Mouse (Mus musculus): ENCODE data around the gene Lcp1. TPM values are rescaled to one million over a fixed set of nuclear protein-coding genes. Genes with fewer than 3 reads are reported as not detected.

Gene Lcp1
- polyA plus RNA-seq, 1 experiment from 2014 or later = 36.2 TPM

DNA sequence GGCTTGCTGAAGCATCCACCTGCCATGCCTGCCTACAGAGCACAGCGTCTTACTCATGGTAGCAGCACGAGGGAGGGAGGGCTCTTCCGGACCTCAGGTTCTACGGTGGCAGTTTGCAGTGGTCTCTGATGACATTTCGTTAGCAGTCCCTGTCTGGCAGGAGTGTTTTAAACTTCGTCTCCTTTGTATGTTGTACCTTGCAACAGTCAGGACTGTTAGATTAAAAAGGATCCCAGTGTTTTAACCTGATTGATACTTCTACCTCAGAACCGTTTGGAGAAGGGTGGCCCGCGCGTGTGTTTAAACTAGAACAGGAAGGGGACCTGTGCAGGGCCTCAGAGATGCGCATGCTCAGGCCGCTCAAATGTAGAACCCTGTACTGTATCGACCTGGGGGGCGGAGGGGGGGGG is 47.5 kb downstream of the Lcp1 start:
- peak overlapping the region; percentile 78 for H3K4me2 ChIP-seq

GRCm38 (mm10) chr14:75178801-75179211 is 47.9 kb downstream of the Lcp1 start:
- H3K27me3 ChIP-seq (replicated peaks) = peaks cover 6% of the 10 kb centered on the region; the same call in 1 of the 2 replicates
- 13% methylated on average over 10 of the region's 10 CpGs for WGBS (ENCODE audit: insufficient replicate concordance)
- peak overlapping the region; percentile 74 for H3K9ac ChIP-seq
- H3K9me3 ChIP-seq (replicated peaks) = no peaks in the 10 kb centered on the region
- H3K4me1 ChIP-seq = peaks cover 75% of the 10 kb centered on the region
- H3K27ac ChIP-seq = peak overlapping the region; percentile 91
- no peaks in the 10 kb centered on the region for H3K36me3 ChIP-seq
- H3K4me3 ChIP-seq = peak overlapping the region; percentile 61
- H3K4me2 ChIP-seq = peak overlapping the region; percentile 78
- ATAC-seq = peak; percentile 85

More for the DNA sequence above, 47.5 kb downstream of the Lcp1 start:
- WGBS (ENCODE audit: insufficient replicate concordance) = 19% methylated on average over 14 of the region's 14 CpGs
- H3K27ac ChIP-seq = peak overlapping the region; percentile 91
- H3K4me3 ChIP-seq = peak overlapping the region; percentile 61
- no peaks in the 10 kb centered on the region for H3K9me3 ChIP-seq (replicated peaks)
- H3K36me3 ChIP-seq = no peaks in the 10 kb centered on the region
- H3K9ac ChIP-seq = peak overlapping the region; percentile 74
- H3K4me1 ChIP-seq = peaks cover 72% of the 10 kb centered on the region
- peak; percentile 92 for ATAC-seq
- peaks cover 6% of the 10 kb centered on the region; the same call in 1 of the 2 replicates for H3K27me3 ChIP-seq (replicated peaks)

GRCm38 (mm10) chr14:75179255-75179963 is 48.5 kb downstream of the Lcp1 start:
- Histone ChIP-seq H3K4me2 (peak overlapping the region; percentile 78), H3K9ac (peak overlapping the region; percentile 74), H3K27me3 (replicated peaks) (peaks cover 6% of the 10 kb centered on the region; the same call in 1 of the 2 replicates), H3K9me3 (replicated peaks) (no peaks in the 10 kb centered on the region), H3K36me3 (no peaks in the 10 kb centered on the region), H3K4me3 (peak overlapping the region; percentile 61), H3K27ac (peak overlapping the region; percentile 91), H3K4me1 (peaks cover 81% of the 10 kb centered on the region)
- ATAC-seq = peak; percentile 51
- 18% methylated on average over 20 of the region's 20 CpGs for WGBS (ENCODE audit: insufficient replicate concordance)

DNA sequence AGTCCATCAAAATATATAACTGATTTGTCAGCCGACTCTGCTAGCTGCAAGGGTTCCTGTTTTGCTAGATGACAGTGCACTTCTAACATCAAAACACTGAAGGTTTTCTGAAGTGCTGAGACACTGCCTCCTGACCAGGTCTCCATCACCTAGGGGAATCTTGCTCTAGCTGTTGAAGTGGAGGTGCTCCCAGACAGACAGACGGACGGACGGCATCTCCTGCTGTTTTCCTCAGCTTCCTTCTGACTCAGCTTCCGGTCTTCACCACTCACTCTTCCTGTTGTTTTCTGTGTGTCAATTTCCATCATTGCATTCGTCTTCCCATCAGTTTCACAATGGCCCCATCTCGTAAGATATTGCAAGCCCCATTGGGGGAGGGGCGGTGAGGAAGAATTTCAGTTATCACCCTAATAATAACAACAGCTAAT is 49.7 kb downstream of the Lcp1 start:
- Histone ChIP-seq H3K9ac (no peak overlapping the region), H3K36me3 (no peaks in the 10 kb centered on the region), H3K27ac (peak overlapping the region; percentile 91), H3K9me3 (replicated peaks) (no peaks in the 10 kb centered on the region), H3K4me2 (peak overlapping the region; percentile 78), H3K4me1 (peaks cover 86% of the 10 kb centered on the region), H3K4me3 (no peak overlapping the region), H3K27me3 (replicated peaks) (no peaks in the 10 kb centered on the region)
- ATAC-seq = no peak
- 47% methylated on average over 8 of the region's 8 CpGs for WGBS (ENCODE audit: insufficient replicate concordance)

DNA sequence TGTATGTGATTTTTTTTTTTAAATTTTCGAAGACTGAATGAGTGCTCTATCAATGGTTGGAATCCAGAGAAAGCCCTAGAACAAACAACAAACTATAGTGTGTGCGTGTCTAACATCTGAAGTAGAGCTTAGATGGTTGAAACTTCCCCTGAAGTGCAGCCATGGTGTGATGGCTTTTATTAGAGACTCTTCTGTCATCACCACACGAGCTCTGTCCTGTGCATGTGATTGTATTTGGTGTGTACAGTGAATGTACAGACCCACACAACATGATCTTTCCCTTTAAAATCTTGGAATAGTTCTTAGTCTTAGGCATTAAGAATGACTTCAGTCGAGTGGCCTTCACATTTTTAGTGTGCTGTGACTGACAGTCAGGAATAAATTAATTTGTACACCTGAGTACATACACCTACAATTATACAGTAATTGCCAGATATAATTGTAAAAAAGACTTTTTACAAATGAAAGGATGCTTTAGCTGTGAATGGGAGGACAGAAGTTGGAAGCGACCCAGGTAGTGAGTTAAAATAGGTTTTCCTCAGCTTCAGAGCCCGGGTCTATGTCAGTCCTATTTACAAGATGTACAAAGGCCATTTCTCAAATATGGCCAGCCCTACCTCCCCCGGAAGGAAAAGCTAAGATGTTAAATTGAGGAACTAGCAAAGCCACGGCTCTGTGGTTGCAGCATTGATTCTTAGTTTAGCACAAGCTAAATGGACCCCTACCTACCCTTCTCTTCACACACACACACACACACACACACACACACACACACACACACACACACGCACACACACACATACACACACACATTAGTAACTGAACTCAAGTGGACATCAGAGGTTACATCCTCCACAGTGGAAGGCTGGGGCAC is 50.4 kb downstream of the Lcp1 start:
- no peak for ATAC-seq
- Histone ChIP-seq H3K4me1 (peaks cover 86% of the 10 kb centered on the region), H3K4me3 (no peak overlapping the region), H3K36me3 (no peaks in the 10 kb centered on the region), H3K27me3 (replicated peaks) (no peaks in the 10 kb centered on the region), H3K9me3 (replicated peaks) (no peaks in the 10 kb centered on the region), H3K4me2 (peak overlapping the region; percentile 78; the same call in 1 of the 2 replicates), H3K27ac (peak overlapping the region; percentile 91), H3K9ac (no peak overlapping the region)
- WGBS (ENCODE audit: insufficient replicate concordance) = 45% methylated on average over 9 of the region's 9 CpGs

DNA sequence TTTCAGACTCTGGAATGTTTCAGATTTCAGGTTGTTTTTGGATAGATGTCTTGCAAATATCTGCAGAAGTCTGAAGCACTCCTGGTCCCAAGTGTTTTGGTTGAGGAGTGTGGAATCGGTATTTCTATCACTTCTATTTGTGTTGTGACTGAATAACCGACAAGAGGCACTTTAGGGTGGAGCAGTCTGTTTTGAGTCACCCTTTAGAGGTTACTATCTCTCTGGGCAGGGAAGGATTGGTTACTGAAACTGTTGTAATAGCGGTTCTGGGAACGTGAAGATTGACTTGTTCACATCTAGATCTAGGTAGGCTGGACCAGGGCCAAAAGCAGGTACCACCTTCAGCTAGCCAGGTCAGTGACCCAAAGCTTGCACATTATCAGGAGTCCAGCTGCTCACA is 51.5 kb downstream of the Lcp1 start:
- ATAC-seq = no peak
- 0 out of 2 replicates have a peak overlapping the region, but pooled peaks have one; percentile 35 for H3K9ac ChIP-seq
- peaks cover 84% of the 10 kb centered on the region for H3K4me1 ChIP-seq
- H3K4me2 ChIP-seq = peak overlapping the region; percentile 42
- no peak overlapping the region for H3K4me3 ChIP-seq
- no peaks in the 10 kb centered on the region for H3K36me3 ChIP-seq
- H3K9me3 ChIP-seq (replicated peaks) = no peaks in the 10 kb centered on the region
- no peaks in the 10 kb centered on the region for H3K27me3 ChIP-seq (replicated peaks)
- WGBS (ENCODE audit: insufficient replicate concordance) = 18% methylated on average over 4 of the region's 4 CpGs
- peak overlapping the region; percentile 75 for H3K27ac ChIP-seq

DNA sequence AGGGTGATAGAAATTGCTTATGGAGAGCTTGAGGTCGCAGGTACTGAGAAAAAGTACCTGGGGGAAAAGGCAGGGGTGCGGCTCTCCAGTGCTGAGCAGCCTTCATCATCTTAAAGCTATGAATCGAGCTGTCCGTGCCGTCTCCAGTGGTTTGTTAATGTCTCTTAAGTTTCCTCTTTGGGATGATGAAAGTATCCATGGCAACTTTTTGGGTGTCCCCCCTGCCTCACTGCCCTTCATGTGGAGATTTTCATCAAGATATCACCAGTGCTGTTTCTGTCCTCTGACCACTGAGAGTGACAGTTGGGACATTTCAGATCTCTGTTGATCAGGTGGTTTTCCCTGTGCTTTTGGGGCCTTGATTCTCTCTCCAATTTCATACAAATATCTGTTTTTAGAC is 51.9 kb downstream of the Lcp1 start:
- Histone ChIP-seq H3K9me3 (replicated peaks) (no peaks in the 10 kb centered on the region), H3K4me1 (peaks cover 80% of the 10 kb centered on the region), H3K27me3 (replicated peaks) (no peaks in the 10 kb centered on the region), H3K4me2 (peak overlapping the region; percentile 42), H3K36me3 (no peaks in the 10 kb centered on the region), H3K27ac (peak overlapping the region; percentile 75), H3K9ac (0 out of 2 replicates have a peak overlapping the region, but pooled peaks have one; percentile 35), H3K4me3 (no peak overlapping the region)
- 53% methylated on average over 5 of the region's 5 CpGs for WGBS (ENCODE audit: insufficient replicate concordance)
- no peak for ATAC-seq

DNA sequence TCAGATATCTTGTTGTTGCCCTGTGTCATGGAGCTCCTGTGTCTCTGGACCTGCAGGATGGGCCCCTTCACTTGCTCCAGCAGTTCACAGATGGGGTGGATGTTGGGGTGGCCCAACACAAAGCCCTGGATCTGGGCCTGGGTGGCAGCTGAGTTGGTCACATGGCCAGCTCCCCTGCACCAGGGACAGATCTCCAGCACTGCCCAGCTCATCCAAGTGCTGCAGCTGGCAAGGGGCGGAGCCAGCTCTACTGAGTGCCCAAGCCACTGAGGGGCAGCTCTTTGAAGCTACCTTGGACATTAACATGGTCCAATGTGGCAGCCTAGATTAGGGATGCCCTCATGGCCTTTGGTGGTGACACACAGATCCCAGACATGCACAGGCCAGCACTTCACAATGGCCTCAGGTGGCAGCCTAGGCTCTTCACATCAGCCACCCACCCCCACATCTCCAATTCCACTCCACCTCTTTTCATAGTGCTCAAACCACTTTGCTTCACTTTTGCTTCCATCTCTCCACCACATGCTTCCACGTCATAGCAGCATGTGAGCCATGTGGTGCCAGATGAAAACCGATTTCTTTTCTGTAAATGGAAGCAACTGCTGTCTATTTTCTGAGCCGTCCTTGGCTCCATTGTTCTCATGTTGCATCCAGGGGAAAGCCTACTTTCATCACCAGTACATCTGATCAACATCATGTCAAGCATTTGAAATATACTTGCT is 53.3 kb downstream of the Lcp1 start:
- no peaks in the 10 kb centered on the region for H3K36me3 ChIP-seq
- H3K4me1 ChIP-seq = peaks cover 69% of the 10 kb centered on the region
- H3K27me3 ChIP-seq (replicated peaks) = no peaks in the 10 kb centered on the region
- no peak overlapping the region for H3K27ac ChIP-seq
- no peak overlapping the region for H3K4me3 ChIP-seq
- ATAC-seq = 0 out of 2 replicates have a peak, but pooled peaks have one; percentile 11
- H3K4me2 ChIP-seq = no peak overlapping the region
- WGBS (ENCODE audit: insufficient replicate concordance) = 81% methylated on average over 4 of the region's 4 CpGs
- no peaks in the 10 kb centered on the region for H3K9me3 ChIP-seq (replicated peaks)
- H3K9ac ChIP-seq = no peak overlapping the region

- peak overlapping the region; percentile 21 for H3K4me2 ChIP-seq
- no peaks in the 10 kb centered on the region for H3K27me3 ChIP-seq (replicated peaks)
- H3K36me3 ChIP-seq = no peaks in the 10 kb centered on the region
- H3K27ac ChIP-seq = peak overlapping the region; percentile 59; the same call in 1 of the 2 replicates
- ATAC-seq = peak; percentile 73
- no peak overlapping the region for H3K9ac ChIP-seq
- peaks cover 53% of the 10 kb centered on the region for H3K4me1 ChIP-seq
- H3K4me3 ChIP-seq = no peak overlapping the region
- 14% methylated on average over 5 of the region's 5 CpGs for WGBS (ENCODE audit: insufficient replicate concordance)
- H3K9me3 ChIP-seq (replicated peaks) = no peaks in the 10 kb centered on the region
These were observed 55.1 kb downstream of the Lcp1 start for GRCm38 (mm10) chr14:75185796-75186594.

GRCm38 (mm10) chr14:75186858-75187415 is 56.0 kb downstream of the Lcp1 start:
- ATAC-seq = no peak
- no peak overlapping the region for H3K4me2 ChIP-seq
- H3K27ac ChIP-seq = peak overlapping the region; percentile 59; the same call in 1 of the 2 replicates
- no peaks in the 10 kb centered on the region for H3K27me3 ChIP-seq (replicated peaks)
- no peak overlapping the region for H3K4me3 ChIP-seq
- H3K9ac ChIP-seq = no peak overlapping the region
- no peaks in the 10 kb centered on the region for H3K36me3 ChIP-seq
- 76% methylated on average over 8 of the region's 8 CpGs for WGBS (ENCODE audit: insufficient replicate concordance)
- peaks cover 43% of the 10 kb centered on the region for H3K4me1 ChIP-seq
- no peaks in the 10 kb centered on the region for H3K9me3 ChIP-seq (replicated peaks)

Measured in liver, embryonic 12.5 days (tissue).